Mouse (Mus musculus) urinary bladder, postnatal 4 days (tissue): ENCODE results near the gene C1qtnf1.

Experiments
- DNase-seq, 2 experiments: peaks; one replicate each; pipeline ENCODE4 v3.0.0; 2021 to 2022; ENCODE audit warnings: low spot score in 2 of 2

The C1qtnf1 gene

GRCm38 (mm10) chr11:118473842-118474500 lies 46.0 kb downstream of the C1qtnf1 start:
- DNase-seq = no peak

- DNase-seq = no peak
These were observed 47.6 kb downstream of the C1qtnf1 start for GRCm38 (mm10) chr11:118475496-118476083.

GRCm38 (mm10) chr11:118476396-118477373 lies 48.7 kb downstream of the C1qtnf1 start, which contains the start of gene Engase:
Engase (plus strand) TSS chr11:118476829.
- peak; percentile 95 to 96 for DNase-seq

- DNase-seq = no peak
These were observed 51.8 kb downstream of the C1qtnf1 start for GRCm38 (mm10) chr11:118479776-118480175.

GRCm38 (mm10) chr11:118481231-118481630 lies 53.2 kb downstream of the C1qtnf1 start:
- no peak for DNase-seq

GRCm38 (mm10) chr11:118481751-118482150 lies 53.7 kb downstream of the C1qtnf1 start:
- DNase-seq = no peak

- DNase-seq = no peak
These were observed 56.2 kb downstream of the C1qtnf1 start for GRCm38 (mm10) chr11:118484169-118484568.

GRCm38 (mm10) chr11:118485338-118485737 lies 57.3 kb downstream of the C1qtnf1 start:
- no peak for DNase-seq

- DNase-seq = no peak
These were observed 57.8 kb downstream of the C1qtnf1 start for GRCm38 (mm10) chr11:118485780-118486179.

GRCm38 (mm10) chr11:118486281-118486680 lies 58.3 kb downstream of the C1qtnf1 start:
- no peak for DNase-seq

GRCm38 (mm10) chr11:118486881-118487772 lies 59.1 kb downstream of the C1qtnf1 start:
- no peak for DNase-seq

- no peak for DNase-seq
These were observed 60.3 kb downstream of the C1qtnf1 start for GRCm38 (mm10) chr11:118488191-118488906.

- DNase-seq = no peak
These were observed 60.9 kb downstream of the C1qtnf1 start for GRCm38 (mm10) chr11:118488907-118489270.

GRCm38 (mm10) chr11:118490566-118491218 lies 62.7 kb downstream of the C1qtnf1 start:
- DNase-seq = peak; percentile 71 to 89

- no peak for DNase-seq
These were observed 63.2 kb downstream of the C1qtnf1 start for GRCm38 (mm10) chr11:118491230-118491629.

GRCm38 (mm10) chr11:118493458-118493857 lies 65.5 kb downstream of the C1qtnf1 start:
- no peak for DNase-seq

GRCm38 (mm10) chr11:118494001-118494737 lies 66.2 kb downstream of the C1qtnf1 start:
- DNase-seq = no peak

- no peak for DNase-seq
These were observed 67.1 kb downstream of the C1qtnf1 start for GRCm38 (mm10) chr11:118495065-118495464.

- no peak for DNase-seq
These were observed 68.2 kb downstream of the C1qtnf1 start for GRCm38 (mm10) chr11:118496066-118496689.
